Mouse (Mus musculus): ENCODE measurements around the gene Ddx23.

DNA sequence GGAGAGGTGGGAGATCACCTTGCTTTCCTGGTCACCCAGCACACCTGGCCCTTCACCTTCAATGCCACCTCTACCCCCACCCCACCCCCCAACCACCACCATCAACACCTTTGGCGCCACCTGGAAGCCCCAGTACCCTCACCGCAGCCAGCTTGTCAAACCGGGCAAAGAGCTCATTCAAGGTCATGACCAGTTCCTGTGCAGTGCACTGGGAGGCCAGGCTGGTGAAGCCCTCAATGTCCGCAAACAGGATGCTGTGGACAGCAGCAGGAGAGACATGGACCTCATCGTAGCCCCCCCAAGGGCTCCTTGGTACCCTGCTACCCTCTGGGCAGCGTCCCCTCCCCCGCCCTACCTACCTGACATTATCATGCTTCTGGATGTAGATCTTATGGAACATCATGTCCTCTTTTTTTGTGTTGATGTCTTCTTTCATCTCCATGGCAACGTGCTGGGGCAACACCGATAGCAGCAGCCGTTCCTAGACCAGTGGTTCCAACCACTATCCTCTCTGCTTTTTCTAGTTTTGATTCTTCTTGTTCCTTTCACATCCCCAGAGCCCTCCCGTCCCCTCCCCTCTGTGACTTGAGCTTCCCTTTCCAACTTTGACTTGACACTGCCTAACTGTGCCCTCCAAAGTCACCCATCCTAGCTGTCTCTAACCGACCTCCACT lies 62.5 kb downstream of the Ddx23 start:
- no peak for TF ChIP-seq CTCF (IDR thresholded peaks at IDR 0.05; ENCODE audit: low read depth)
- no peak for TF ChIP-seq EP300 (IDR thresholded peaks at IDR 0.05; ENCODE audit: low read depth)

Measured in heart, postnatal 0 days (tissue).